Mouse (Mus musculus): ENCODE results near the gene St3gal6.

GRCm38 (mm10) chr16:58512887-58513286, 11.2 kb downstream of the St3gal6 start:
- TF ChIP-seq CTCF (IDR thresholded peaks at IDR 0.05; ENCODE audit: low read depth) (no peak), EP300 (IDR thresholded peaks at IDR 0.05; ENCODE audit: low read depth) (no peak)

Data from heart, postnatal 0 days (tissue).